26 mouse cellular contexts compared by ENCODE assay signal in the genomic region with DNA sequence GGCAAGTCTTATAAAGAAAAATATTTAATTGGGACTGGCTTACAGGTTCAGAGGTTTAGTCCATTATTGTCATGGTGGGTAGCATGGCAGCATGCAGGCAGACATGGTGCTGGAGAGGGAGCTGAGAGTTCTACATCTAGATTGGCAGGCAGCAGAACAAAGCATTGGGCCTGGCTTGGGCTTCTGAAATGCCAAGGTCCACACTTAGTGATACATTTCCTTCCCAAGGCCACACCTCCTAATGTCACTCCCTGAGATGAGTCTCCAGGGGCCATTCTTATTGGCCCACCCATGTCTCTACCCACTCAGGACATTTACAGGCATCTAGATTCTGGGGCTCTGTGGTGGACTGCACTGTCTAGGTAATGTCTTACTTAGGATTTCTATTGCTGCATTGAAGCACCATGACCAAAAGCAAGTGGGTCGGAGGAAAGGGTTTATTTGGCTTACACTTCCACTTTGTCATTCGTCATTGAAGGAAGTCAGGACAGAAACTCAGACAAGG. TPM values are rescaled to one million over a fixed set of nuclear protein-coding genes. Genes with fewer than 3 reads are reported as not detected.
DNase-seq lines count a peak whose midpoint lies in the region; ATAC-seq lines count a peak whose summit lies in the region.
"Had no signal": no experiment of that assay in that cellular context is flagged by ENCODE, and none has a peak within 500 bp of the region (broad histone marks: within the 10 kb centered on the region; RNA-seq: fewer than 3 reads in every experiment).

No protein-coding gene starts in this region.

- no peak for ATAC-seq in forebrain, embryonic 14.5 days
- ATAC-seq: forebrain, embryonic 13.5 days; forebrain, postnatal 0 days; hindbrain, embryonic 16.5 days; intestine, embryonic 15.5 days; Patski had no signal

- H3K9ac ChIP-seq in forebrain, embryonic 14.5 days (ENCODE audit: low read length), result no peak overlapping the region
- H3K9ac ChIP-seq: forebrain, embryonic 13.5 days; forebrain, postnatal 0 days; hindbrain, embryonic 13.5 days; intestine, embryonic 15.5 days had no signal

- 85% methylated on average over 2 of the region's 2 CpGs for WGBS in forebrain, embryonic 14.5 days

- H3K4me2 ChIP-seq in forebrain, embryonic 14.5 days (ENCODE audit: low read length), result no peak overlapping the region
- H3K4me2 ChIP-seq: forebrain, embryonic 13.5 days; hindbrain, embryonic 13.5 days; intestine, embryonic 15.5 days had no signal

- H3K27me3 ChIP-seq in forebrain, embryonic 14.5 days (replicated peaks; ENCODE audit: control insufficient read depth, insufficient read depth, low read length), result no peaks in the 10 kb centered on the region
- H3K27me3 ChIP-seq: CH12.LX; forebrain, embryonic 13.5 days; hindbrain, embryonic 13.5 days; intestine, embryonic 15.5 days; Patski had no signal

- peaks cover 26% of the 10 kb centered on the region for H3K36me3 ChIP-seq in forebrain, embryonic 14.5 days (ENCODE audit: control insufficient read depth, insufficient read depth, low read length)

- peaks cover 3% of the 10 kb centered on the region for H3K4me1 ChIP-seq in forebrain, embryonic 14.5 days (ENCODE audit: control insufficient read depth, insufficient read depth, low read length)

- H3K9me3 ChIP-seq in forebrain, embryonic 14.5 days (replicated peaks; ENCODE audit: control insufficient read depth, low read length), result no peaks in the 10 kb centered on the region
- H3K9me3 ChIP-seq: G1E; hindbrain, embryonic 10.5 days; hindbrain, embryonic 13.5 days; intestine, embryonic 15.5 days had no signal

- peak; percentile 66 for DNase-seq in adrenal gland, adult 2 months
- DNase-seq in adrenal gland, adult 18-20 months (ENCODE audit: low spot score in 2 of 2), result no peak
- DNase-seq in adrenal gland, adult 8-10 months, result peak; percentile 33
- peak; percentile 54 for DNase-seq in adrenal gland, postnatal 14 days
- DNase-seq in forebrain, embryonic 14.5 days (ENCODE audit: low spot score), result no peak
- DNase-seq in kidney, postnatal 14 days, result no peak
- DNase-seq: B cell, adult 2 months; cerebellum, adult 18-20 months; cerebellum, adult 9-10 months; cerebellum, postnatal 14 days; forebrain, postnatal 0 days; gastrocnemius, adult 2 months; gastrocnemius, postnatal 14 days; heart, adult 18-20 months; heart, postnatal 36 days; kidney, adult 11 months; kidney, adult 8-10 months had no signal

- no peak overlapping the region for H3K4me3 ChIP-seq in forebrain, embryonic 14.5 days (ENCODE audit: low read depth, low read length)
- H3K4me3 ChIP-seq: forebrain, embryonic 10.5 days; forebrain, embryonic 13.5 days; gastrocnemius, adult 2 months; hindbrain, embryonic 10.5 days; hindbrain, embryonic 13.5 days; intestine, embryonic 15.5 days had no signal

- no peak overlapping the region for H3K27ac ChIP-seq in forebrain, embryonic 14.5 days (ENCODE audit: low read depth, low read length)
- H3K27ac ChIP-seq: forebrain, embryonic 10.5 days; forebrain, embryonic 13.5 days; gastrocnemius, adult 2 months; hindbrain, embryonic 10.5 days; hindbrain, embryonic 13.5 days; intestine, embryonic 15.5 days had no signal

RNA-seq across cellular contexts. Expression of a gene that starts 4.9 kb away (rescaled TPM):
- 10 to 100 TPM; 36.0 to 40.0 TPM for total RNA-seq in adrenal gland, adult 2 months (2021)
- polyA plus RNA-seq in adrenal gland, adult 2 months (2012; rRNA removed), result 0.58 and 0.59 TPM in 2 replicates
- 10 to 100 TPM; 29.6 to 43.1 TPM for total RNA-seq in adrenal gland, adult 18-20 months (2021)
- 10 to 100 TPM; 25.6 to 30.9 (median 27.6) TPM for total RNA-seq in adrenal gland, adult 8-10 months (2022)
- 38.0 and 45.0 TPM in 2 replicates for total RNA-seq in adrenal gland, postnatal 14 days (2021)
- polyA plus RNA-seq in forebrain, embryonic 14.5 days (2014; fragmentation: Nextera tagmentation; extraction: Ambion mirVana), result 42.1 and 43.3 TPM in 2 replicates

RNA-seq across cellular contexts. Expression of a gene that starts 5.5 kb away (rescaled TPM):
- total RNA-seq in adrenal gland, adult 2 months (2021), result 100 to 1,000 TPM; 306 to 393 TPM
- 475 and 574 TPM in 2 replicates for polyA plus RNA-seq in adrenal gland, adult 2 months (2012; rRNA removed)
- 100 to 1,000 TPM; 359 to 426 TPM for total RNA-seq in adrenal gland, adult 18-20 months (2021)
- total RNA-seq in adrenal gland, adult 8-10 months (2022), result 100 to 1,000 TPM; 222 to 356 (median 282) TPM
- 503 and 504 TPM in 2 replicates for total RNA-seq in adrenal gland, postnatal 14 days (2021)
- 311 and 397 TPM in 2 replicates for polyA plus RNA-seq in forebrain, embryonic 14.5 days (2014; fragmentation: Nextera tagmentation; extraction: Ambion mirVana)

RNA-seq across cellular contexts. Expression of a gene that starts 36.2 kb away (rescaled TPM):
- 10 to 100 TPM; 40.5 to 46.7 TPM for total RNA-seq in adrenal gland, adult 2 months (2021)
- polyA plus RNA-seq in adrenal gland, adult 2 months (2012; rRNA removed), result 10.5 and 12.6 TPM in 2 replicates
- 10 to 100 TPM; 42.9 to 47.1 TPM for total RNA-seq in adrenal gland, adult 18-20 months (2021)
- total RNA-seq in adrenal gland, adult 8-10 months (2022), result 10 to 100 TPM; 46.4 to 62.4 (median 53.0) TPM
- total RNA-seq in adrenal gland, postnatal 14 days (2021), result 44.5 and 45.2 TPM in 2 replicates
- polyA plus RNA-seq in forebrain, embryonic 14.5 days (2014; fragmentation: Nextera tagmentation; extraction: Ambion mirVana), result 130 and 153 TPM in 2 replicates

Comparison
In these comparisons a context has a peak if more than half of its experiments do, and no peak if none do; other contexts are left out.
1. DNase-seq: peak in adrenal gland, adult 2 months (single experiment), adrenal gland, adult 8-10 months (single experiment) and adrenal gland, postnatal 14 days (single experiment); none in adrenal gland, adult 18-20 months (0 of 2), forebrain, embryonic 14.5 days (single experiment) and kidney, postnatal 14 days (single experiment).